Mouse (Mus musculus) liver, embryonic 12.5 days (tissue): ENCODE results near the gene Msgn1. TPM values are rescaled to one million over a fixed set of nuclear protein-coding genes. Genes with fewer than 3 reads are reported as not detected.

Experiments used
- ATAC-seq: fragments of 200-750 bp; cut with Nextera tagmentation; 2 replicates; pipeline ENCODE4 v1.8.0; 2017; ENCODE audit warnings: moderate number of reproducible peaks, mild to moderate bottlenecking, moderate library complexity
- H3K27ac ChIP-seq: fragments of 300-500 bp; sonication (generic); 2 replicates; pipeline ENCODE4 v1.5.1; 2016; ENCODE audit warnings: mild to moderate bottlenecking
- H3K27me3 ChIP-seq: fragments of 300-500 bp; sonication (generic); replicated peaks from 2 replicates; pipeline ENCODE4 v1.6.1; 2016; ENCODE audit warnings: mild to moderate bottlenecking, moderate library complexity
- H3K36me3 ChIP-seq: fragments of 300-500 bp; sonication (generic); 2 replicates; pipeline ENCODE4 v1.6.1; 2016; ENCODE audit warnings: mild to moderate bottlenecking, moderate library complexity
- H3K4me1 ChIP-seq: fragments of 300-500 bp; sonication (generic); 2 replicates; pipeline ENCODE4 v1.6.1; 2016
- H3K4me2 ChIP-seq: fragments of 300-500 bp; sonication (generic); 2 replicates; pipeline ENCODE4 v1.6.1; 2016; ENCODE audit warnings: mild to moderate bottlenecking, moderate library complexity
- H3K4me3 ChIP-seq: fragments of 300-500 bp; sonication (generic); 2 replicates; pipeline ENCODE4 v1.5.1; 2016; ENCODE audit warnings: mild to moderate bottlenecking, moderate library complexity
- H3K9ac ChIP-seq: fragments of 300-500 bp; sonication (generic); 2 replicates; pipeline ENCODE4 v1.6.1; 2016; ENCODE audit warnings: mild to moderate bottlenecking, moderate library complexity
- H3K9me3 ChIP-seq: fragments of 300-500 bp; sonication (generic); replicated peaks from 2 replicates; pipeline ENCODE4 v1.6.1; 2016; ENCODE audit warnings: mild to moderate bottlenecking, moderate library complexity
- WGBS: fragments of 180-500 bp; shearing (Covaris S2); methylation state at CpG from one replicate; pipeline ENCODE4 v1.1.7; 2016; ENCODE audit not compliant: insufficient replicate concordance; 5-methylcytosine and 5-hydroxymethylcytosine counted together
- polyA plus RNA-seq: library from polyadenylated mRNA; unstranded; fragments of >200 nt; fragmentation: Nextera tagmentation; extraction: Ambion mirVana; gene quantifications from 2 replicates; pipeline ENCODE4 v1.2.1, GENCODE M21; 2016

Gene Msgn1
- polyA plus RNA-seq, 1 experiment from 2014 or later = not detected

DNA sequence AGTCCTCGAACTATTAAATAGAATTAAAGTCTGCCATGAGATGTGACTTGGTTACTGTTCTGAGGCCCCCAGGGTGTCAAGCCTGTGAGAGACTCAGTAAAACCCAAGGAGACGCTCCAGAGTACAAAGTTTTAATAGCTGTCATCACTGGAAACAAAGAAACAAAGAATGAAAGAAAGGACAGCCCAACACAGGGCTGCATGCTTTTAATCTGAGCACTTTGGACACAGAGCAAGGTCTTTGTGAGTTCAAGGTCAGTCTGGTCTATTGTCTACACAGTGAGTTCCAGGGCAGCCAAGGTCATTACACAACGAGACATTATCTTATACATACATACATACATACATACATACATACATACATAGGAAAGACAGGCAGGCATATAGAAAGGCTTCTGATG is 7.7 kb upstream of the Msgn1 start:
- 64% methylated on average over 3 of the region's 3 CpGs for WGBS

DNA sequence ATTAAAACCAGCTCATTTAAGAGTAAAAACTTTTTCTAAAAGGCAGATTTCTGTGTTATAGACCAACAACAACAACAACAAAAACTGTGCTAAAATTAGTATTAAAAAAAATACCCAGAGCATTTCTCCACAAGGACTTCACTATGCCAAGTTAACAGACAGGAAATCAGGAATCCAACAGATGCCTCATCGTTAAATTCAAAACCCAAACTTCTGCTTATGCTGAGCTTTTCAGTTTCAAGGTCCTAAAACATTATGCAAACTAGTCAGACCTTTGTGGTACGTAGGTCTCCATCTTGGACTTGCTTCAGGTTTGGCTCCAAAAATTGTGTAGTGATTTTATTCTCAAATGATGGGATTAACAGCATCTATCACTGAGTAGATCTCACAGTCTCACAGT is 6.8 kb upstream of the Msgn1 start:
- no peak for ATAC-seq
- no peaks in the 10 kb centered on the region for H3K4me1 ChIP-seq
- H3K4me3 ChIP-seq = no peak overlapping the region
- 61% methylated on average over 2 of the region's 2 CpGs for WGBS
- no peaks in the 10 kb centered on the region for H3K9me3 ChIP-seq
- no peaks in the 10 kb centered on the region for H3K36me3 ChIP-seq
- no peak overlapping the region for H3K4me2 ChIP-seq
- no peak overlapping the region for H3K27ac ChIP-seq
- H3K9ac ChIP-seq = no peak overlapping the region
- H3K27me3 ChIP-seq = no peaks in the 10 kb centered on the region

More for the DNA sequence above, 7.7 kb upstream of the Msgn1 start:
- Histone ChIP-seq H3K27ac (no peak overlapping the region), H3K9ac (no peak overlapping the region), H3K4me3 (no peak overlapping the region), H3K4me1 (no peaks in the 10 kb centered on the region), H3K4me2 (no peak overlapping the region), H3K36me3 (no peaks in the 10 kb centered on the region), H3K9me3 (no peaks in the 10 kb centered on the region), H3K27me3 (no peaks in the 10 kb centered on the region)
- no peak for ATAC-seq

DNA sequence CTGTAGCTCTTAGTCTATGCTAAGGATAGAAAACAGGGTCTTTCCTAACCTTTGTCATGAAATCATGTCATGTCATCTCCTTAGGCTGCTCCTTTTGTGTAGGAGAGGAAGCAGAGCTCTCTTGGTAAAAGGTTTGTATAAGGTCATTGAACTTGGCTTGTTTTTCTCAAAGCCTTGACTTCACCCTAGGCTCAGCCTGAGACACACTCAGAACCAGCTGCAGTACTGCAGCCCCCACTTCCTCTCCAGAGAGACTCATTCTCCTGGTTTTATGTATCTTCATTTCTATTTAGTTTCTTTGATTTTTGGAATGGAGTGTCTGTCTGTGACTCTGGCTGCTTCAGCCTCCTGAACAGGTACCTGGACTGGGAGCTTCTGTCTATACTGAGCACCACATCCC is 6.0 kb upstream of the Msgn1 start:
- Histone ChIP-seq H3K4me2 (no peak overlapping the region), H3K9ac (no peak overlapping the region), H3K9me3 (no peaks in the 10 kb centered on the region), H3K4me1 (no peaks in the 10 kb centered on the region), H3K27ac (no peak overlapping the region), H3K4me3 (no peak overlapping the region), H3K36me3 (no peaks in the 10 kb centered on the region), H3K27me3 (no peaks in the 10 kb centered on the region)
- ATAC-seq = no peak

DNA sequence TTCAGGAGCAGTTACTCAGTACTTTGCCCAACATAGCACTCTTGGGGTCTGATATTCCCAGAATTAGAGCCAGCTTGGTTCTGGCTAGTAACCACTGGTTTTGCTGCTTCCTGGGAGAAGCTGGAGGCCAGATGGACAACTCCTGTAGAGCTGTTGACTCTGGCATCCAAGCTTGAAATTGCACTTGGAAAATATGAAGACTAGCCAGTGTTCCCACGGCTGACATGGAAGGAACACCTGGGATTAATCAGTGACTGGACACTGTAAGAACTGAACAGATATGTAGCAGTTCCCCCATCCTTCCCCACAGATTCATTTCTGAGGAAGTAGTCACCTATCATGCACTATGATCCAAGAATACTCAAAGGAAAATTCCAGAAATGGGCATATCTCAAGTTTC is 4.1 kb upstream of the Msgn1 start:
- Histone ChIP-seq H3K27me3 (no peaks in the 10 kb centered on the region), H3K4me1 (no peaks in the 10 kb centered on the region), H3K4me3 (no peak overlapping the region), H3K9me3 (no peaks in the 10 kb centered on the region), H3K27ac (no peak overlapping the region), H3K4me2 (no peak overlapping the region), H3K9ac (no peak overlapping the region), H3K36me3 (no peaks in the 10 kb centered on the region)
- WGBS = 52% methylated on average over 1 of the region's 1 CpGs
- no peak for ATAC-seq

DNA sequence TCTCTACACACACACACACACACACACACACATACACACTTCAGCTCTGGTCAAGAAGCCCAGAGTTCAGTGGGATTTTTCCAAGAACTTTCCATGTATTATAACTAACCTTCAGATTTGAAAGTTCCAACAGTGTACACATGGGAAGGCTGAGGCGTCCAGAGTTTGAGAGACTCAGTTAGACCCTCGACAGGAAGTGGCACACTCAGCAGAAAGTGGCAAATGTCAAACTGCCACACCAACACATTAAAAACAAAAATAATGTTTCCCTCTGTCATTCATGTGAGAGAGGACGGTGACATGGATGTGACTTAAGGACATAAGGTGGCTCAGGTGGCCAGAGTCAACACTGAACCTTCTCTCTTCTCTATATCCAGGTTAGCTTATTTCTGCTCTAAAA is 1.6 kb upstream of the Msgn1 start:
- Histone ChIP-seq H3K4me2 (no peak overlapping the region), H3K9me3 (no peaks in the 10 kb centered on the region)
- 50% methylated on average over 3 of the region's 3 CpGs for WGBS

DNA sequence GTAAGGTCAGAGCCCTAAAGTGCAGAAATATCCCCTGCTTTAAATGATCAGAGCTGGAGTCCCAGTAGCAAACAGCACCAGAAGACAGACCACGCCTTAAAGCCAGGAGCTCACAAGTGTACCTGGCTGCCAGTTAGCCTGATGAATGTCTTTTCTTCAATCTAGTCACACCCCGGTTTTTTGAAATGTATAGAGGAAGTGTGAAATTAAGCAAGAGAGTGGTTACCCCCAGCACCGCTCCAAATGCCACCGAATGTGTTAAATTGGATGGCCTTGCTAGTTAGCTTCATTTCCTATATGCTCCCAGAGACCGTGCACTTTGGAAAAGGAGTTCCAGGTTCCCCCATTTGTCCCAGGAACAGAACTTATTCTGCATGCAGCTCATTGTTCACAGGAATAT is 864 bp upstream of the Msgn1 start:
- Histone ChIP-seq H3K4me3 (no peak overlapping the region), H3K36me3 (no peaks in the 10 kb centered on the region), H3K27me3 (no peaks in the 10 kb centered on the region), H3K9me3 (no peaks in the 10 kb centered on the region), H3K9ac (no peak overlapping the region), H3K27ac (no peak overlapping the region), H3K4me1 (no peaks in the 10 kb centered on the region), H3K4me2 (no peak overlapping the region)
- ATAC-seq = no peak
- WGBS = 37% methylated on average over 5 of the region's 5 CpGs

More for the DNA sequence above, 1.6 kb upstream of the Msgn1 start:
- Histone ChIP-seq H3K36me3 (no peaks in the 10 kb centered on the region), H3K27me3 (no peaks in the 10 kb centered on the region), H3K4me1 (no peaks in the 10 kb centered on the region), H3K27ac (no peak overlapping the region), H3K9ac (no peak overlapping the region), H3K4me3 (no peak overlapping the region)
- no peak for ATAC-seq

DNA sequence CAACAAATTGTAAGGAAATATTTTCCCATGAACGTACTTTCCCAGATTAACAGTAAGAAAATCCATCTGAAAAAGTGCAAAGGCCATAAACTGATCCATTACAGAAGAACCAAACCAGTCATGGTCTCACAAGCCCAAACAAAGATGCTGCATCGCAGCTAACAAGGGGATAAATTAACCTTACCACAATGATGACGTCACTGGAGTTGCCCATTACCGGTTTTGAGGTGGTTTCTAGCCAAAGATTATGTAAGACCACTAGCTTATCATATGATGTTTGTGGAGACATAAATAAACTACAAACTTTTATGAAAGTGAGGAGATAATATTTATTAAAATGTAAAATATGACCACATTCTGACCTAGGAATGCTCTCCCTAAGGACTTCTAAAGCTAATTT is 2.5 kb downstream of the Msgn1 start:
- H3K36me3 ChIP-seq = no peaks in the 10 kb centered on the region
- H3K27ac ChIP-seq = no peak overlapping the region
- no peak for ATAC-seq
- H3K9me3 ChIP-seq = no peaks in the 10 kb centered on the region
- H3K4me2 ChIP-seq = no peak overlapping the region
- no peak overlapping the region for H3K9ac ChIP-seq
- no peak overlapping the region for H3K4me3 ChIP-seq
- WGBS = 62% methylated on average over 4 of the region's 4 CpGs
- no peaks in the 10 kb centered on the region for H3K27me3 ChIP-seq
- H3K4me1 ChIP-seq = no peaks in the 10 kb centered on the region

DNA sequence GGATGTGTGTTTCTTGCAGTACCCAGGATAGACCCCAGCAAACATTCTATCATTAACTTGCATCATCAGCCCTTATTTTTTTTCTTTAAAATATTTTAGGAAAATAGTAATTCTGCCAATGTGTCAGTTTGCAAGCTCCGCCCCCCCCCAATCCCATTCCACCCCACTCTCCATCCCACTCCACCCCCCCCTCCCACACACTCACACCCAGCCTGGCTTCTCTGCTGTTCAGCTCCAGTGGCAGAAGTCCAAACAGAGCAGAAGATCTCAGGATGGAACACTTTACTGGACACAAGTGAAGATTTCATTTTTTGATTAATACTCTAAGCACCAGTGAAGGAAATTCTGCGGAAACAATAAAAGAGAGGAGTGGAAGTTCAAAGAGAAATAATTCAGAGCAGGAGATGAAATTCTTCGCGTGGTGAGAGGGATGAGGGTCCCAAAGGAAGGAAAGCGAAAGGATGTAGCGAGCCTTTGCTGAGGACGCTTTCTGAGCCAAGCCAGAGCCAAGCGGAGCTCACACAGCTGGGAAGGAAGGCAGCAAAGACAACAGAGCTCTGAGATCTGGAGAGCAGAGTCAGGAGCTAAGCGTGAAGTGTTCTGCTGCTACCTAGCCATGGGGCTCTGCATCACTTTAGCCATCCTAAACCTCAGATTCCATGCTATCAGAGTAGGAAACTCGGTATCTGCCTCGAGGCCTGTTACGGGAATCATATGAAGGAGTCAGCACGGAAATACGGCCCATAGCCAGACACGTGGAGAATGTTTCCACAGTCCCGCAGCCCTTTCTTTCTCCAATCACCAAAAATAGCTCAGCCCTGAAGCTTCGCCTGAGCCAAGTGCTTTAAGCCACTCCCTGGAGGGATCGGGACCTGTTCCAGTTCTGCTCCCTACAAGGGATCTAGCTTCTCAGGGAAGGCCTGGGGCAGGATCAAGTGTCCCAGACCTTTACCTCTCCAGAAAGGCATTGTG is 4.8 kb downstream of the Msgn1 start:
- ATAC-seq = no peak
- WGBS = 63% methylated on average over 18 of the region's 18 CpGs
- no peak overlapping the region for H3K27ac ChIP-seq
- no peaks in the 10 kb centered on the region for H3K9me3 ChIP-seq
- H3K36me3 ChIP-seq = no peaks in the 10 kb centered on the region
- H3K27me3 ChIP-seq = no peaks in the 10 kb centered on the region
- no peak overlapping the region for H3K9ac ChIP-seq
- H3K4me2 ChIP-seq = no peak overlapping the region
- H3K4me3 ChIP-seq = no peak overlapping the region
- no peaks in the 10 kb centered on the region for H3K4me1 ChIP-seq

DNA sequence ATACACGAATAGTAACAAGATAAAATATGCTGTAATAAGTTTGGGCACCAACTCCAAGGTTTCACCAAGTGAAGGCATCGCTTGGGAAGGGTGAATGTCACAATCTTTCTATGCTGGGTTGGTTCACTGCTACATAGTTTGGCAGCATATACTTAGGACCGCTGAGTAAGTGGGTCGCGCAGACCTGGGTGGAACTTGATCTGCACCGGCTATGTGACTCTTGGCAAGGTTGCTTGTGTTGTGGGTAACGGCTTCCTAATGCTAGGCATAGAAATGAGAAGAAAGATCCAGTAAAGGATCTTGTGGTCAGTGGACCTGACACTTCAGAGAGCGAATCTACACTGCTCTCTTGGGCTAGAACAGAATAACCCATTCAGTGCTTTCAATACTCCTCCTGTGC is 6.3 kb downstream of the Msgn1 start:
- Histone ChIP-seq H3K36me3 (no peaks in the 10 kb centered on the region), H3K4me2 (no peak overlapping the region), H3K4me1 (no peaks in the 10 kb centered on the region), H3K27ac (no peak overlapping the region), H3K27me3 (no peaks in the 10 kb centered on the region), H3K4me3 (no peak overlapping the region), H3K9ac (no peak overlapping the region), H3K9me3 (no peaks in the 10 kb centered on the region)
- ATAC-seq = no peak
- 71% methylated on average over 8 of the region's 8 CpGs for WGBS

DNA sequence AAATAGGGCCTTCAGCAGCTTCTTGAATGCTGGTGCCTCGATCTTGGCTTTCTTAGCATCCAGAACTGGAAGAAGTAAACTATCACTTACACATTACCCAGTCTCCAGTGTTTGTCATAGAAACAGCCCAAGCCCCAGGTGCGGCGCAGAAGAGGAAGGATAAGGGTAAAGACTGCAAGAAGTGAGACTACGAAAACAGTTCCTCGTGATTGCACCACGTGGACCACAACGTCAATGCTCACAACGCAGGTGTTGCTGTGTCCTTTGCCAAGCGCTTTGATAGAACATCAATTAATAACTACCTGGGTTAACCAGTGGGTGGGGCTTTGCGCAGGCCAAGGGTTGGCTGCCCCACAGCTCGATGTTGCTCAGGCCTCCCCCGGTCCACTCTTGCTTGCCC is 8.1 kb downstream of the Msgn1 start:
- no peaks in the 10 kb centered on the region for H3K9me3 ChIP-seq
- no peak for ATAC-seq
- H3K4me2 ChIP-seq = no peak overlapping the region
- no peak overlapping the region for H3K4me3 ChIP-seq
- no peaks in the 10 kb centered on the region for H3K27me3 ChIP-seq
- 78% methylated on average over 12 of the region's 12 CpGs for WGBS
- no peak overlapping the region for H3K27ac ChIP-seq
- H3K4me1 ChIP-seq = no peaks in the 10 kb centered on the region
- H3K36me3 ChIP-seq = no peaks in the 10 kb centered on the region
- no peak overlapping the region for H3K9ac ChIP-seq

DNA sequence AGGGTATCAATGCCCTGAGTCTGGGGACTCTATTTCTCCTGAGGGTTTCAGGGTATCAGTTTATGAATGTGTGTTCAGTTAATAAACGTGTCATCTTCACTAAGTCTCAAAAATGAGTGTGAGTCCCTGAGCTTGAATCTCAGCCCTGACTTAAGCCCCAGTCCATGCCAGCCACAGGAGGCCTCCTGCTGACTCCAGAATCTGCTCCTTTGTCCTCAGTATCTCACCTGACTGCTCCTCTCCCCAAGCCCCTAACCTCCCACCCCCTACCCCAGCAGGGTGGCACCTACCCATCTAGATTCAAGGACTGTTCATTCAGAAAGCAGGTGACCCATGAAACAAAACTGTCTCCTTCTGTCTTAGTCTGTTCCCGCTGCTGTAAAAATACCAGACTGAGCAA is 10.2 kb downstream of the Msgn1 start:
- no peak overlapping the region for H3K27ac ChIP-seq
- H3K4me1 ChIP-seq = no peaks in the 10 kb centered on the region
- 61% methylated on average over 2 of the region's 2 CpGs for WGBS
- H3K36me3 ChIP-seq = no peaks in the 10 kb centered on the region
- no peak overlapping the region for H3K9ac ChIP-seq
- H3K4me2 ChIP-seq = no peak overlapping the region
- no peaks in the 10 kb centered on the region for H3K27me3 ChIP-seq
- ATAC-seq = no peak
- H3K9me3 ChIP-seq = no peaks in the 10 kb centered on the region
- no peak overlapping the region for H3K4me3 ChIP-seq

DNA sequence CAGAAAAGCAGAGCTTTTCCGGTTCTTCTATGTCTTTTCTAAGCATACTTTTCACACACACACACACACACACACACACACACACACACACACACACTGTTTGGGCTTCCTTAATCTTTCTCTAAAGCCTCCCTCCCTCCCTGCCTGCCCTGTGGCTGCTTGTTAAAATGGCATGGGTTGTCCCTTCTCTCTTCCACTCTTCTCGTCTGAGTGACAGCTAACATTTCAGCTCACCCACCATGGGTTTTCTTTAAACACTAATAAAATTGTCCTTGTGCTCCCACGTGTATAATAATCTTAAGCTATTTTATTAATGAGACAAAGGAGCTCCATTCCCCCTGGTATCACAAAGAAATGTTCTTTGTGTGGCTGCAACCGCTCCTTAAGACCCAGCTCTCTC is 10.7 kb downstream of the Msgn1 start:
- Histone ChIP-seq H3K4me1 (no peaks in the 10 kb centered on the region), H3K9ac (no peak overlapping the region), H3K27ac (no peak overlapping the region), H3K27me3 (no peaks in the 10 kb centered on the region), H3K9me3 (no peaks in the 10 kb centered on the region), H3K4me3 (no peak overlapping the region), H3K4me2 (no peak overlapping the region), H3K36me3 (no peaks in the 10 kb centered on the region)
- ATAC-seq = no peak
- WGBS = 50% methylated on average over 4 of the region's 4 CpGs

DNA sequence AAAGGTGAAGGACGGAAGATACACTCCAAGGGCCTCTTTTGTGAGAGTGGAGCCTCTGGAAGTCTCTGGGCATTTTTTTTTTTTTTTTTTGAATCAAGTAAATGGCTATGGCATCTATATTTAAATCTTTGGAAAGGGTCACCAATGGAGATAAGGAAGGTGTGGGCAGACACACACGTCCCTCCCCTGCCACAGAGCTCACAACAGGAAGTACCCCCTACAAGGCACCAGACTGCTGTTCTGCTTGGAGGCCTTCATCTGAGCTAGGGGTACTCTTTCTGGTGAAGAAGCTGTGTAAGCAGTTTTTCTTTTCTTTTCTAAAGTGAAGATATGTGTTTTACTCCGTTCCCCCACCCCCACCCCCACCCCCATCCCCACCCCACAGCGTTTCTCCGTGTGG is 11.9 kb downstream of the Msgn1 start:
- no peaks in the 10 kb centered on the region for H3K36me3 ChIP-seq
- no peaks in the 10 kb centered on the region for H3K27me3 ChIP-seq
- no peak overlapping the region for H3K4me3 ChIP-seq
- H3K27ac ChIP-seq = no peak overlapping the region
- peak overlapping the region; percentile 50; the same call in 1 of the 2 replicates for H3K4me2 ChIP-seq
- H3K9me3 ChIP-seq = no peaks in the 10 kb centered on the region
- no peak overlapping the region for H3K9ac ChIP-seq
- no peaks in the 10 kb centered on the region for H3K4me1 ChIP-seq
- no peak for ATAC-seq
- 38% methylated on average over 5 of the region's 5 CpGs for WGBS
